Mouse (Mus musculus): ENCODE measurements around the gene Gm21970. TPM values are rescaled to one million over a fixed set of nuclear protein-coding genes. Genes with fewer than 3 reads are reported as not detected.

Gene Gm21970
- polyA plus RNA-seq, 1 experiment: not detected

DNA sequence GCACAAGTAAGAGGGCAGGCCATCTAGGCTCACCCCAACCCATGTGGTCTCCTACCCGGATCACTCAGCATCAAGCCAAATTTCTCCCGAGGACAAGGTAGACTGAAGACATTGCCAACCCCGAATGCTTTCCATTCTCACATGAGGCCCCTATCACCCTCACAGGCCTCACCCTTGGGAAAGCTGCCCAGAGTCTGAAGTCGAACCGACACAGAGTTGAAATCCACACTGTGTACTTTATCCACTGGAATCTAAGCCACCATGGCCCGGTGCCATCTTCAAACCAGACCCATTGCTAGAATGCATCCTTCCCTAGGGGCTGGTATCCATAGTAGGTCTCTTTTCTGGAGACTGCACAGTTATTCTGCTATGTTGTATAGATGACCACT lies 56.0 kb downstream of the Gm21970 start:
- Histone ChIP-seq H3K27me3 (ENCODE audit: control insufficient read depth, insufficient read depth, low read length) (no peaks in the 10 kb centered on the region), H3K27ac (ENCODE audit: control insufficient read depth, insufficient read depth, low read depth, low read length) (no peak overlapping the region), H3K4me3 (ENCODE audit: control insufficient read depth, low read depth, low read length) (no peak overlapping the region), H3K36me3 (ENCODE audit: control insufficient read depth, insufficient read depth, low read length) (no peaks in the 10 kb centered on the region), H3K4me1 (ENCODE audit: control insufficient read depth, insufficient read depth, low read length) (0 out of 2 replicates have a peak, but pooled peaks cover 4% of the 10 kb centered on the region)
- TF ChIP-seq POLR2A (IDR thresholded peaks at IDR 0.05; ENCODE audit: control insufficient read depth, low read depth, low read length) (no peak), CTCF (IDR thresholded peaks at IDR 0.05; ENCODE audit: control insufficient read depth, insufficient read depth, insufficient replicate concordance, low read depth, low read length) (no peak)

DNA sequence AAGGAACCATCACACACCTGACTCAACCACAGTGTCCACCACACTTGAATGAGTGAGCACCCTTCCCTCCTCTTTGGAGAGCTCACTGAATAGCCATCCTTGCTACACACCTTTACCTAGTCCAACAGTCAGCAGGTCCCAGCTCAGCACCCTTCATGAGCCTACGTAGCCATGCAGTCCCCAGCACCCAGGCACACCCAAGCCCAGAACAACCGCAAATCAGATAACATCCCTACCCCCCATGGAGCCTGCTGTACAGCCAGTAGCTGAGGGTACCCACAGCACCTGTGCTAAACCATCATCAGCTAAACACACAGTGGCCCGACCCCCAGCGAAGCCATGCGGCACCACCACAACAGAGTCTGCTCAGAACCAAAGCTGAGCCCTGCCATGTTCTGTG lies 56.6 kb downstream of the Gm21970 start:
- no peak for TF ChIP-seq CTCF (IDR thresholded peaks at IDR 0.05; ENCODE audit: control insufficient read depth, insufficient read depth, insufficient replicate concordance, low read depth, low read length)
- no peak for TF ChIP-seq POLR2A (IDR thresholded peaks at IDR 0.05; ENCODE audit: control insufficient read depth, low read depth, low read length)
- Histone ChIP-seq H3K27me3 (ENCODE audit: control insufficient read depth, insufficient read depth, low read length) (no peaks in the 10 kb centered on the region), H3K27ac (ENCODE audit: control insufficient read depth, insufficient read depth, low read depth, low read length) (no peak overlapping the region), H3K4me1 (ENCODE audit: control insufficient read depth, insufficient read depth, low read length) (0 out of 2 replicates have a peak, but pooled peaks cover under 1% of the 10 kb centered on the region), H3K36me3 (ENCODE audit: control insufficient read depth, insufficient read depth, low read length) (no peaks in the 10 kb centered on the region), H3K4me3 (ENCODE audit: control insufficient read depth, low read depth, low read length) (no peak overlapping the region)

DNA sequence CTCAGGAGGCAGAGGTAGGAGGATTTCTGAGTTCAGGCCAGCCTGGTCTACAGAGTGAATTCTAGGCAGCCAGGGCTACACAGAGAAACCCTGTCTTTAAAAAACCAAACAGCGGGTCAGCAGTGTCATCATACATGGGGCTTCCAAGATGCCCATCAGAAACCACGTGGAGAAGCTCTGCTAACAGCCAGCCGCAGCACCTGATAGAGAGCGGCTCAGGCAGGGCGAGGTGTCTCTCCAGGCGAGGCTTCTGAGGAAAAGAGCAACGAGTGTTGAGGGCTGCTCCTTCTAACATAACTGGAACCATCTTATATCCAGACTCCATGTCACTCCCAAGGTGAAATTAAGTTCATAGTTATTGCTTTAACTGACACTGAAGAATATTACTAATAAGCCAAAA lies 57.4 kb downstream of the Gm21970 start:
- Histone ChIP-seq H3K4me3 (ENCODE audit: control insufficient read depth, low read depth, low read length) (no peak overlapping the region), H3K36me3 (ENCODE audit: control insufficient read depth, insufficient read depth, low read length) (no peaks in the 10 kb centered on the region), H3K27me3 (ENCODE audit: control insufficient read depth, insufficient read depth, low read length) (no peaks in the 10 kb centered on the region), H3K27ac (ENCODE audit: control insufficient read depth, insufficient read depth, low read depth, low read length) (no peak overlapping the region), H3K4me1 (ENCODE audit: control insufficient read depth, insufficient read depth, low read length) (no peaks in the 10 kb centered on the region)
- TF ChIP-seq CTCF (IDR thresholded peaks at IDR 0.05; ENCODE audit: control insufficient read depth, insufficient read depth, insufficient replicate concordance, low read depth, low read length) (no peak), POLR2A (IDR thresholded peaks at IDR 0.05; ENCODE audit: control insufficient read depth, low read depth, low read length) (no peak)

DNA sequence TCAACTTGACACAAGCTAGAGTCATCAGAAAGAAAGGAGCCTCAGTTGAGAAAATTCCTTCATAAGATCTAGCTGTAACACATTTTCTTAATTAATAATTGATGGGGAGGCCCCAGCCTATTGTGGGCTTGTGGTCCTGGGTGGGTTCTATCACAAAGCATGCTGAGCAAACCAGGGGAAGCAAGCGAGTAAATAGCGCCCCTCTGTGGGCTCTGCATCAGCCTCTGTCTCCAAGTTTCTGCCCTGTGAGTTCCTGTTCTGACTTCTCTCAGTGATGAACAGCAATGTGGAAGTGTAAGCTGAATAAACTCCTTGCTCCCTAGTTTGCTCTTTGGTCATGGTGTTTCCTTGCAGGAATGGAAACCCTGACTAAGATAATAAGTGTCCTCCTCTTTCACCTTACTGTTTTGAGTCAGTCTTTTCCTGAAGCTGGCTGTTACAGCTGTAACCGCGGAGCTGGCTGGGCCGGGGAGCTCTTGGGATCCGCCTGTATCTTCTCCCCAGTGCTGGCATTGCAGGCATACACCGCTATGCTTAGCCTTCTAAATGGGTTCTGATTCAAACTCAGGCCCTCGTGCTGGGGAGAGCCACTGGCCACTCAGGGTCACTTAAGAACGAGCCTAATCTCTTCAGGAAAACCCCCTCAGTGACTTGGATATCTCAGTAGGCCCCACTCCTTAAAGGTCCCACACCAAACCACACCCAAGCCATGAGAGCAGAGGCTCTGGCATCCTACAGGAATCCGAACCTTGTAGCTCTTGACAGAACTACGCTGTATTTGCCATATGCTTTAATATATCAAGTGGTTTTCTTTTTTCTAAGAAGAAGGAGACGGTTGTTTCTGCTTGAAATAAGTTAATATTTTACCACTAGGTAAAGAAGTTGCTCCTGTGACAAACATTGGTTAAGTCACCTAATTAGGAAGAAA lies 58.9 kb downstream of the Gm21970 start:
- no peaks in the 10 kb centered on the region for H3K27me3 ChIP-seq (ENCODE audit: control insufficient read depth, insufficient read depth, low read length)
- H3K4me1 ChIP-seq (ENCODE audit: control insufficient read depth, insufficient read depth, low read length): no peaks in the 10 kb centered on the region
- no peak overlapping the region for H3K27ac ChIP-seq (ENCODE audit: control insufficient read depth, insufficient read depth, low read depth, low read length)
- no peak overlapping the region for H3K4me3 ChIP-seq (ENCODE audit: control insufficient read depth, low read depth, low read length)
- no peaks in the 10 kb centered on the region for H3K36me3 ChIP-seq (ENCODE audit: control insufficient read depth, insufficient read depth, low read length)
- TF ChIP-seq CTCF (IDR thresholded peaks at IDR 0.05; ENCODE audit: control insufficient read depth, insufficient read depth, insufficient replicate concordance, low read depth, low read length) (no peak), POLR2A (IDR thresholded peaks at IDR 0.05; ENCODE audit: control insufficient read depth, low read depth, low read length) (no peak)

DNA sequence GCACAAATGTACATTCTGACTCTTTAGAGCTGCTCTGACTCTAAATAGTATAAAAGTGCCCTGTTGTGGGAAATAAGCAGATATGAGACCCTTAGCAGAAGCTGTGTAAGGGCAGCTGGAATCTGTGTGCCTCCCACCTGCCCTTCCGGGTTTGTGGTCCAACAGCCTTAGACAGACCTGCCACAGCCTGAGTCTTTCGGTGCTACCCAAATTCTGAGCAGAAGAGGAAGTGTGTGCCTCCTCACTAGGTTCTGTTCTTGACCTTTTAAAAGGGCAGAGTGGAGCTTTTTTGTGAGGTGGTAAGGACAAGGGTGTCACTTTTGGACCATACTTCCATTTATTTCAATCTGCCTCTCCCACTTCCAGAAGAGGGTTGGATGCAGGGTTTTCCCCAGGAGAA lies 60.4 kb downstream of the Gm21970 start:
- Histone ChIP-seq H3K27me3 (ENCODE audit: control insufficient read depth, insufficient read depth, low read length) (no peaks in the 10 kb centered on the region), H3K4me3 (ENCODE audit: control insufficient read depth, low read depth, low read length) (no peak overlapping the region), H3K4me1 (ENCODE audit: control insufficient read depth, insufficient read depth, low read length) (no peaks in the 10 kb centered on the region), H3K27ac (ENCODE audit: control insufficient read depth, insufficient read depth, low read depth, low read length) (no peak overlapping the region), H3K36me3 (ENCODE audit: control insufficient read depth, insufficient read depth, low read length) (no peaks in the 10 kb centered on the region)
- TF ChIP-seq POLR2A (IDR thresholded peaks at IDR 0.05; ENCODE audit: control insufficient read depth, low read depth, low read length): no peak
- no peak for TF ChIP-seq CTCF (IDR thresholded peaks at IDR 0.05; ENCODE audit: control insufficient read depth, insufficient read depth, insufficient replicate concordance, low read depth, low read length)

DNA sequence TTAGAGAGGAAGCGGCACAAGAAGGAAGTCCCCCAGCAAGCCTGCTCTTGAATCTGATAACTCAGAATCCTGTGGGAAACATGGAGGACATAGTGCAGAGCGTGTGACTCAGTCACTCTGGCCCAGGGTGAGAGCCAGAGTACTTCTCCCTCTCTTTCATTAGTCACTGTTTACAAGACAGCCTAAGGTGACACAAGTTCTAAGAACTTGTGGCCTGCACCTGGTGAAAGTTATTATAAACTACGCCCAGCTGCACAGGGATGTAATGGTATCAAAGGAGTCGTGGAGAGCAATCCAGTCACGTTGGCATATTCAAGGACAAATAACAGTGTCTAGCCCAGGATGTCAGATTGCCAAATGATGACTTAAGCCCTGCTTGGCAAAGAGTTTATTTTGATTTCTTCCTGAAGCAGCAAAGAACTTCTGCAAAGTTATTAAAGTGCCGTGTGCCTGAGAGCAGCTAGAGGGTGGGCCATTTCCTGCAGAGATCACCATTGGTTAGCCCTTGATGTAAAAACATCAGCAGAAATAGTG lies 60.9 kb downstream of the Gm21970 start:
- Histone ChIP-seq H3K36me3 (ENCODE audit: control insufficient read depth, insufficient read depth, low read length) (no peaks in the 10 kb centered on the region), H3K4me3 (ENCODE audit: control insufficient read depth, low read depth, low read length) (no peak overlapping the region), H3K27ac (ENCODE audit: control insufficient read depth, insufficient read depth, low read depth, low read length) (no peak overlapping the region), H3K27me3 (ENCODE audit: control insufficient read depth, insufficient read depth, low read length) (no peaks in the 10 kb centered on the region), H3K4me1 (ENCODE audit: control insufficient read depth, insufficient read depth, low read length) (no peaks in the 10 kb centered on the region)
- TF ChIP-seq CTCF (IDR thresholded peaks at IDR 0.05; ENCODE audit: control insufficient read depth, insufficient read depth, insufficient replicate concordance, low read depth, low read length) (no peak), POLR2A (IDR thresholded peaks at IDR 0.05; ENCODE audit: control insufficient read depth, low read depth, low read length) (no peak)

DNA sequence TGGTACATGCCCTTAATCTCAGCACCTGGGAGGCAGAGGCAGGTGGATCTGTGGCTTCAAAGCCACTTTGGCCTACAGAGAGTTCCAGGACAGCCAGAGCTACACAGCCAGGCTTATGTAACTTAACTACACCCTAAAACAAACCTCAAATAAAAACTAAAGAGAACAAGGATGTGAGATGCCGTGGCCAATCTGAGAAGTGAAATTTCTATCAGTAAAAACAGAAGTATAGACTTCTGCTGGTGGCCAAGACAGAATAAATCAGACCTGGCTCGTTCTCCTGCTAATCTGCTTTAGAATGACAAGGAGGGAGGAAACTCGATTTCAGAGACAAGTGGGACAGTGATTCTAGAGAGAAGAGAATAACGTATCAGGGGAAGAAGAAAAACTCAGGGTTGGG lies 64.3 kb downstream of the Gm21970 start:
- Histone ChIP-seq H3K4me3 (ENCODE audit: control insufficient read depth, low read depth, low read length) (no peak overlapping the region), H3K4me1 (ENCODE audit: control insufficient read depth, insufficient read depth, low read length) (no peaks in the 10 kb centered on the region), H3K36me3 (ENCODE audit: control insufficient read depth, insufficient read depth, low read length) (no peaks in the 10 kb centered on the region), H3K27me3 (ENCODE audit: control insufficient read depth, insufficient read depth, low read length) (no peaks in the 10 kb centered on the region), H3K27ac (ENCODE audit: control insufficient read depth, insufficient read depth, low read depth, low read length) (no peak overlapping the region; the same call in 1 of the 2 replicates)
- TF ChIP-seq CTCF (IDR thresholded peaks at IDR 0.05; ENCODE audit: control insufficient read depth, insufficient read depth, insufficient replicate concordance, low read depth, low read length) (no peak), POLR2A (IDR thresholded peaks at IDR 0.05; ENCODE audit: control insufficient read depth, low read depth, low read length) (no peak)
